Mouse (Mus musculus): ENCODE results near the gene Gm960. TPM values are rescaled to one million over a fixed set of nuclear protein-coding genes. Genes with fewer than 3 reads are reported as not detected.

Gm960 gene
- polyA plus RNA-seq, 1 experiment from 2014 or later = 7.2 TPM

- H3K4me2 ChIP-seq = no peak overlapping the region
- H3K9ac ChIP-seq (replicated peaks) = no peak overlapping the region
- no peaks in the 10 kb centered on the region for H3K9me3 ChIP-seq (replicated peaks)
- no peak overlapping the region for H3K4me3 ChIP-seq (replicated peaks)
- no peaks in the 10 kb centered on the region for H3K27me3 ChIP-seq (replicated peaks)
- no peak overlapping the region for H3K27ac ChIP-seq (replicated peaks)
- ATAC-seq (ENCODE audit: low FRiP score) = no peak
- WGBS = 76% methylated on average over 5 of the region's 5 CpGs
- peaks cover 34% of the 10 kb centered on the region for H3K36me3 ChIP-seq
- peaks cover 37% of the 10 kb centered on the region for H3K4me1 ChIP-seq
These were observed 75.7 kb downstream of the Gm960 start for GRCm38 (mm10) chr19:4622780-4623179.

GRCm38 (mm10) chr19:4620721-4621120, 77.7 kb downstream of the Gm960 start:
- no peak overlapping the region for H3K4me3 ChIP-seq (replicated peaks)
- H3K9ac ChIP-seq (replicated peaks) = no peak overlapping the region
- H3K36me3 ChIP-seq = peaks cover 34% of the 10 kb centered on the region
- H3K4me1 ChIP-seq = peaks cover 29% of the 10 kb centered on the region
- ATAC-seq (ENCODE audit: low FRiP score) = no peak
- no peaks in the 10 kb centered on the region for H3K9me3 ChIP-seq (replicated peaks)
- no peak overlapping the region for H3K4me2 ChIP-seq
- H3K27ac ChIP-seq (replicated peaks) = no peak overlapping the region
- H3K27me3 ChIP-seq (replicated peaks) = no peaks in the 10 kb centered on the region
- WGBS = 90% methylated on average over 7 of the region's 7 CpGs

- Histone ChIP-seq H3K9ac (replicated peaks) (no peak overlapping the region), H3K4me3 (replicated peaks) (no peak overlapping the region), H3K27ac (replicated peaks) (no peak overlapping the region), H3K27me3 (replicated peaks) (no peaks in the 10 kb centered on the region), H3K36me3 (peaks cover 34% of the 10 kb centered on the region), H3K4me2 (no peak overlapping the region), H3K4me1 (peaks cover 25% of the 10 kb centered on the region), H3K9me3 (replicated peaks) (no peaks in the 10 kb centered on the region)
- WGBS = 76% methylated on average over 10 of the region's 10 CpGs
- no peak for ATAC-seq (ENCODE audit: low FRiP score)
These were observed 79.0 kb downstream of the Gm960 start for GRCm38 (mm10) chr19:4619461-4619860.

GRCm38 (mm10) chr19:4618183-4618582, 80.3 kb downstream of the Gm960 start:
- H3K27ac ChIP-seq (replicated peaks) = no peak overlapping the region
- peaks cover 32% of the 10 kb centered on the region for H3K36me3 ChIP-seq
- H3K9me3 ChIP-seq (replicated peaks) = no peaks in the 10 kb centered on the region
- 0 out of 2 replicates have a peak overlapping the region, but pooled peaks have one; percentile 2 for H3K4me2 ChIP-seq
- H3K9ac ChIP-seq (replicated peaks) = no peak overlapping the region
- no peak for ATAC-seq (ENCODE audit: low FRiP score)
- H3K4me1 ChIP-seq = peaks cover 26% of the 10 kb centered on the region
- no peak overlapping the region for H3K4me3 ChIP-seq (replicated peaks)
- 40% methylated on average over 18 of the region's 18 CpGs for WGBS
- H3K27me3 ChIP-seq (replicated peaks) = no peaks in the 10 kb centered on the region

- Histone ChIP-seq H3K4me2 (peak overlapping the region; percentile 90), H3K27ac (replicated peaks) (peak overlapping the region; percentile 90; the same call in 1 of the 2 replicates), H3K27me3 (replicated peaks) (no peaks in the 10 kb centered on the region), H3K9ac (replicated peaks) (0 out of 2 replicates have a peak overlapping the region, but pooled peaks have one; percentile 98), H3K9me3 (replicated peaks) (no peaks in the 10 kb centered on the region), H3K36me3 (peaks cover 34% of the 10 kb centered on the region), H3K4me3 (replicated peaks) (no peak overlapping the region), H3K4me1 (peaks cover 41% of the 10 kb centered on the region)
- 43% methylated on average over 4 of the region's 4 CpGs for WGBS
- no peak for ATAC-seq (ENCODE audit: low FRiP score)
These were observed 81.9 kb downstream of the Gm960 start for GRCm38 (mm10) chr19:4616546-4616945.

GRCm38 (mm10) chr19:4615151-4616093, 83.0 kb downstream of the Gm960 start, which contains the start of gene Lrfn4:
Gene Lrfn4, minus strand, starts transcription at chr19:4615667.
- WGBS = under 1% methylated on average over 65 of the region's 87 CpGs

GRCm38 (mm10) chr19:4614305-4615150, 83.9 kb downstream of the Gm960 start:
- peaks cover 30% of the 10 kb centered on the region for H3K36me3 ChIP-seq
- no peaks in the 10 kb centered on the region for H3K27me3 ChIP-seq (replicated peaks)
- peak overlapping the region; percentile 90 for H3K27ac ChIP-seq (replicated peaks)
- H3K4me1 ChIP-seq = peaks cover 55% of the 10 kb centered on the region
- WGBS = 14% methylated on average over 44 of the region's 49 CpGs
- H3K4me3 ChIP-seq (replicated peaks) = peak overlapping the region; percentile 77
- no peaks in the 10 kb centered on the region for H3K9me3 ChIP-seq (replicated peaks)
- peak; percentile 3 for ATAC-seq (ENCODE audit: low FRiP score)
- H3K4me2 ChIP-seq = peak overlapping the region; percentile 90
- peak overlapping the region; percentile 98 for H3K9ac ChIP-seq (replicated peaks)

More at GRCm38 (mm10) chr19:4615151-4616093, 83.0 kb downstream of the Gm960 start, which contains the start of gene Lrfn4:
- peaks cover 32% of the 10 kb centered on the region for H3K36me3 ChIP-seq
- peak within 1 kb of the TSS; percentile 98 for H3K9ac ChIP-seq (replicated peaks)
- H3K4me2 ChIP-seq = peak within 1 kb of the TSS; percentile 90
- peaks cover 48% of the 10 kb centered on the region for H3K4me1 ChIP-seq
- H3K9me3 ChIP-seq (replicated peaks) = no peaks in the 10 kb centered on the region
- peak within 1 kb of the TSS; percentile 77 for H3K4me3 ChIP-seq (replicated peaks)
- peak; percentile 92 for ATAC-seq (ENCODE audit: low FRiP score)
- peak within 1 kb of the TSS; percentile 90 for H3K27ac ChIP-seq (replicated peaks)
- H3K27me3 ChIP-seq (replicated peaks) = no peaks in the 10 kb centered on the region

- no peak for ATAC-seq (ENCODE audit: low FRiP score)
- 88% methylated on average over 33 of the region's 33 CpGs for WGBS
- peaks cover 30% of the 10 kb centered on the region for H3K36me3 ChIP-seq
- H3K9me3 ChIP-seq (replicated peaks) = no peaks in the 10 kb centered on the region
- peak overlapping the region; percentile 90; the same call in 1 of the 2 replicates for H3K27ac ChIP-seq (replicated peaks)
- peak overlapping the region; percentile 98; the same call in 1 of the 2 replicates for H3K9ac ChIP-seq (replicated peaks)
- H3K27me3 ChIP-seq (replicated peaks) = no peaks in the 10 kb centered on the region
- peak overlapping the region; percentile 77 for H3K4me3 ChIP-seq (replicated peaks)
- H3K4me1 ChIP-seq = peaks cover 55% of the 10 kb centered on the region
- H3K4me2 ChIP-seq = peak overlapping the region; percentile 90
These were observed 84.8 kb downstream of the Gm960 start for GRCm38 (mm10) chr19:4613464-4614304.

GRCm38 (mm10) chr19:4612181-4612961, 86.1 kb downstream of the Gm960 start:
- Histone ChIP-seq H3K4me1 (peaks cover 52% of the 10 kb centered on the region), H3K4me2 (peak overlapping the region; percentile 90), H3K27me3 (replicated peaks) (no peaks in the 10 kb centered on the region), H3K36me3 (peaks cover 30% of the 10 kb centered on the region), H3K9ac (replicated peaks) (0 out of 2 replicates have a peak overlapping the region, but pooled peaks have one; percentile 4), H3K27ac (replicated peaks) (no peak overlapping the region), H3K4me3 (replicated peaks) (no peak overlapping the region), H3K9me3 (replicated peaks) (no peaks in the 10 kb centered on the region)
- 94% methylated on average over 19 of the region's 19 CpGs for WGBS
- no peak for ATAC-seq (ENCODE audit: low FRiP score)

- H3K27me3 ChIP-seq (replicated peaks) = no peaks in the 10 kb centered on the region
- peaks cover 30% of the 10 kb centered on the region for H3K36me3 ChIP-seq
- no peak for ATAC-seq (ENCODE audit: low FRiP score)
- H3K27ac ChIP-seq (replicated peaks) = no peak overlapping the region
- 68% methylated on average over 4 of the region's 4 CpGs for WGBS
- peaks cover 44% of the 10 kb centered on the region for H3K4me1 ChIP-seq
- H3K9me3 ChIP-seq (replicated peaks) = no peaks in the 10 kb centered on the region
- H3K4me2 ChIP-seq = no peak overlapping the region
- H3K4me3 ChIP-seq (replicated peaks) = no peak overlapping the region
- no peak overlapping the region for H3K9ac ChIP-seq (replicated peaks)
These were observed 88.4 kb downstream of the Gm960 start for GRCm38 (mm10) chr19:4610109-4610508.
